Mouse (Mus musculus) neural tube, embryonic 14.5 days (tissue): ENCODE data around the gene Lpar6. TPM values are rescaled to one million over a fixed set of nuclear protein-coding genes. Genes with fewer than 3 reads are reported as not detected.

ENCODE experiments used
- ATAC-seq: fragments of 200-750 bp; cut with Nextera tagmentation; 2 replicates; pipeline ENCODE4 v1.8.0; 2017; ENCODE audit warnings: low read depth, mild to moderate bottlenecking, moderate TSS enrichment, moderate library complexity
- H3K27ac ChIP-seq: fragments of 300-500 bp; sonication (generic); 2 replicates; pipeline ENCODE4 v1.5.1; 2014; ENCODE audit warnings: low read depth, mild to moderate bottlenecking, control low read depth, low read length, moderate library complexity, mixed read lengths
- H3K27me3 ChIP-seq: fragments of 300-500 bp; sonication (generic); 2 replicates; pipeline ENCODE4 v1.6.1; 2014; ENCODE audit warnings: low read length; ENCODE audit not compliant: control insufficient read depth, insufficient read depth
- H3K36me3 ChIP-seq: fragments of 300-500 bp; sonication (generic); 2 replicates; pipeline ENCODE4 v1.6.1; 2014; ENCODE audit warnings: low read length, mixed read lengths; ENCODE audit not compliant: control insufficient read depth, insufficient read depth
- H3K4me1 ChIP-seq: fragments of 300-500 bp; sonication (generic); 2 replicates; pipeline ENCODE4 v1.6.1; 2014; ENCODE audit warnings: low read length; ENCODE audit not compliant: control insufficient read depth, insufficient read depth
- H3K4me2 ChIP-seq: fragments of 300-500 bp; sonication (generic); 2 replicates; pipeline ENCODE4 v1.6.1; 2014; ENCODE audit warnings: mild to moderate bottlenecking, low read depth, low read length, control low read depth
- H3K4me3 ChIP-seq: fragments of 300-500 bp; sonication (generic); 2 replicates; pipeline ENCODE4 v1.5.1; 2014; ENCODE audit warnings: low read depth, low read length, control low read depth, mixed read lengths
- H3K9ac ChIP-seq: fragments of 300-500 bp; sonication (generic); replicated peaks from 2 replicates; pipeline ENCODE4 v1.6.1; 2014; ENCODE audit warnings: low read depth, mild to moderate bottlenecking, control low read depth, low read length, mixed read lengths
- H3K9me3 ChIP-seq: fragments of 300-500 bp; sonication (generic); 2 replicates; pipeline ENCODE4 v1.6.1; 2016; ENCODE audit warnings: low read length; ENCODE audit not compliant: control insufficient read depth
- WGBS: fragments of 180-500 bp; shearing (Covaris S2); extraction: QIAGEN DNeasy Blood & Tissue Kit; methylation state at CpG from one replicate; pipeline ENCODE4 v1.1.7; 2014; 5-methylcytosine and 5-hydroxymethylcytosine counted together
- polyA plus RNA-seq: library from polyadenylated mRNA; unstranded; fragments of >200 nt; fragmentation: Nextera tagmentation; extraction: Ambion mirVana; gene quantifications from 2 replicates; pipeline ENCODE4 v1.2.1, GENCODE M21; 2014

Lpar6 gene
- polyA plus RNA-seq, 1 experiment from 2014 or later, result 3.5 TPM

- H3K4me1 ChIP-seq, result 0 out of 2 replicates have a peak, but pooled peaks cover 4% of the 10 kb centered on the region
- no peaks in the 10 kb centered on the region for H3K27me3 ChIP-seq
- H3K4me3 ChIP-seq, result no peak overlapping the region
- H3K9ac ChIP-seq, result no peak overlapping the region
- 64% methylated on average over 3 of the region's 3 CpGs for WGBS
- H3K36me3 ChIP-seq, result no peaks in the 10 kb centered on the region
- ATAC-seq, result no peak
- no peak overlapping the region for H3K27ac ChIP-seq
- no peaks in the 10 kb centered on the region for H3K9me3 ChIP-seq
- no peak overlapping the region for H3K4me2 ChIP-seq
Measured at GRCm38 (mm10) chr14:73226346-73226745, 11.3 kb upstream of the Lpar6 start.

- Histone ChIP-seq H3K4me3 (no peak overlapping the region), H3K36me3 (no peaks in the 10 kb centered on the region), H3K27ac (no peak overlapping the region), H3K4me2 (no peak overlapping the region), H3K4me1 (0 out of 2 replicates have a peak, but pooled peaks cover 7% of the 10 kb centered on the region), H3K9ac (no peak overlapping the region), H3K9me3 (no peaks in the 10 kb centered on the region), H3K27me3 (no peaks in the 10 kb centered on the region)
- ATAC-seq, result no peak
- 33% methylated on average over 1 of the region's 1 CpGs for WGBS
Measured at GRCm38 (mm10) chr14:73226849-73227248, 10.8 kb upstream of the Lpar6 start.

- H3K27ac ChIP-seq, result no peak overlapping the region
- H3K4me2 ChIP-seq, result no peak overlapping the region
- H3K9ac ChIP-seq, result no peak overlapping the region
- no peaks in the 10 kb centered on the region for H3K27me3 ChIP-seq
- H3K36me3 ChIP-seq, result no peaks in the 10 kb centered on the region
- H3K4me3 ChIP-seq, result no peak overlapping the region
- H3K4me1 ChIP-seq, result 0 out of 2 replicates have a peak, but pooled peaks cover 7% of the 10 kb centered on the region
- no peak for ATAC-seq
- 19% methylated on average over 5 of the region's 5 CpGs for WGBS
- no peaks in the 10 kb centered on the region for H3K9me3 ChIP-seq
Measured at GRCm38 (mm10) chr14:73231286-73231982, 6.3 kb upstream of the Lpar6 start.

DNA sequence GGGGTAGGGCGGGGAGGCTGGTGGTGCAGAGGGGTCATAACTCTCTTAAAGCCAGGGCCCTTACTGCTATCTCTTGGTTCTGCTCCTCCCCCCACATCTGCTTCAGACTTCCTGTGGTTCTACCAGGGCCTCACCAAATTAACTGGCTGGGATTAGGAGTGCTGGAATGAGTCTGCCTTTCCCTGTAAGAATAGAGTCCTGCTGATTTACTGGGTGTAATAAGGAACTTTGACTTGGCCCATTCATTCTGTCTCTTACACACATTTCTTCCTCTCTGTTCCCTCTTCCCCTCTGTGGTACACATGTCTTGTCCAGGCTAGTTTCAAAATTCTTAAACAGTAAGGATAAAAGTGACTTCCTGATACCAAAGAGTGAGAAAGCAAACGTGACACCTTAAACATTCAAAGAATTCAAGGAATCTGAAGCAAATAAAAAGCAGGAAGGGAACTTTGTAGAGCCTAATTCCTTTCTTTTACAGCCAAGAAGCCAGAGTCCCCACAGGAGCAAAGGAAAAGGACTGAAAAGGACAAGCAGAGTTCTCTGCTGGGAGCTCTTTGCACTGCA, 3.1 kb upstream of the Lpar6 start:
- Histone ChIP-seq H3K9ac (no peak overlapping the region), H3K4me2 (no peak overlapping the region), H3K27me3 (no peaks in the 10 kb centered on the region), H3K4me1 (peaks cover 8% of the 10 kb centered on the region; the same call in 1 of the 2 replicates), H3K4me3 (no peak overlapping the region), H3K36me3 (no peaks in the 10 kb centered on the region), H3K27ac (peak overlapping the region; percentile 18; the same call in 1 of the 2 replicates), H3K9me3 (no peaks in the 10 kb centered on the region)
- peak; percentile 42; the same call in 1 of the 2 replicates for ATAC-seq
- 5% methylated on average over 2 of the region's 2 CpGs for WGBS

DNA sequence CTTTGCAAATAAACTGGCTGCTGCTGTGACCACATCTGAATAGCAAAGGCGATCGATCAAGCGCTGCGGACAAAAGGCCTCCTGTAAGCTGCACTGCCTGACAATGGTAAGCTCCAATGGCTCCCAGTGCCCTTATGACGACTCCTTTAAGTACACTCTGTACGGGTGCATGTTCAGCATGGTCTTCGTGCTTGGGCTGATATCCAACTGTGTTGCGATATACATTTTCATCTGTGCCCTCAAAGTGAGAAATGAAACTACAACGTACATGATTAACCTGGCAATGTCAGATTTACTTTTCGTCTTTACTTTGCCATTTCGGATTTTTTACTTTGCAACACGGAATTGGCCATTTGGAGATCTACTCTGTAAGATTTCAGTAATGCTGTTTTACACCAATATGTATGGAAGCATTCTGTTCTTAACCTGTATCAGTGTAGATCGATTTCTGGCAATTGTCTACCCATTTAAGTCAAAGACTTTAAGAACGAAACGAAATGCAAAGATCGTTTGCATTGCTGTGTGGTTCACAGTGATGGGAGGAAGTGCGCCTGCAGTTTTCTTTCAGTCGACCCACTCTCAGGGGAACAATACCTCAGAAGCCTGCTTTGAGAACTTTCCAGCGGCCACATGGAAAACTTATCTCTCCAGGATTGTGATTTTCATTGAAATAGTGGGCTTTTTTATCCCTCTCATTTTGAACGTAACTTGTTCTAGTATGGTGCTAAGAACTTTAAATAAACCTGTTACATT, 979 bp downstream of the Lpar6 start:
- peak overlapping the region; percentile 39 for H3K9ac ChIP-seq

GRCm38 (mm10) chr14:73239291-73239690, 1.6 kb downstream of the Lpar6 start:
- H3K4me2 ChIP-seq, result peak overlapping the region; percentile 54
- no peaks in the 10 kb centered on the region for H3K36me3 ChIP-seq
- H3K4me3 ChIP-seq, result peak overlapping the region; percentile 37
- peak overlapping the region; percentile 69 for H3K27ac ChIP-seq
- peak overlapping the region; percentile 39; the same call in 1 of the 2 replicates for H3K9ac ChIP-seq
- H3K9me3 ChIP-seq, result no peaks in the 10 kb centered on the region
- H3K4me1 ChIP-seq, result peaks cover 5% of the 10 kb centered on the region; the same call in 1 of the 2 replicates
- 0% methylated on average over 6 of the region's 6 CpGs for WGBS
- no peaks in the 10 kb centered on the region for H3K27me3 ChIP-seq
- ATAC-seq, result no peak

More for the DNA sequence above, 979 bp downstream of the Lpar6 start:
- no peaks in the 10 kb centered on the region for H3K27me3 ChIP-seq
- peaks cover 5% of the 10 kb centered on the region; the same call in 1 of the 2 replicates for H3K4me1 ChIP-seq
- peak overlapping the region; percentile 37 for H3K4me3 ChIP-seq
- no peaks in the 10 kb centered on the region for H3K9me3 ChIP-seq
- peak overlapping the region; percentile 71; the same call in 1 of the 2 replicates for H3K27ac ChIP-seq
- H3K4me2 ChIP-seq, result peak overlapping the region; percentile 54
- under 1% methylated on average over 20 of the region's 20 CpGs for WGBS
- peak; percentile 91 for ATAC-seq
- no peaks in the 10 kb centered on the region for H3K36me3 ChIP-seq

- H3K9ac ChIP-seq, result no peak overlapping the region
- H3K4me3 ChIP-seq, result no peak overlapping the region; the same call in 1 of the 2 replicates
- no peaks in the 10 kb centered on the region for H3K9me3 ChIP-seq
- no peaks in the 10 kb centered on the region for H3K36me3 ChIP-seq
- peaks cover 5% of the 10 kb centered on the region; the same call in 1 of the 2 replicates for H3K4me1 ChIP-seq
- ATAC-seq, result no peak
- H3K27me3 ChIP-seq, result no peaks in the 10 kb centered on the region
- 44% methylated on average over 3 of the region's 3 CpGs for WGBS
- no peak overlapping the region for H3K27ac ChIP-seq
- no peak overlapping the region; the same call in 1 of the 2 replicates for H3K4me2 ChIP-seq
Measured at GRCm38 (mm10) chr14:73239857-73240256, 2.2 kb downstream of the Lpar6 start.

- no peak overlapping the region for H3K4me3 ChIP-seq
- no peaks in the 10 kb centered on the region for H3K9me3 ChIP-seq
- H3K27ac ChIP-seq, result no peak overlapping the region
- no peak overlapping the region for H3K4me2 ChIP-seq
- 100% methylated on average over 2 of the region's 2 CpGs for WGBS
- no peaks in the 10 kb centered on the region for H3K4me1 ChIP-seq
- no peaks in the 10 kb centered on the region for H3K27me3 ChIP-seq
- no peak for ATAC-seq
- no peak overlapping the region for H3K9ac ChIP-seq
- no peaks in the 10 kb centered on the region for H3K36me3 ChIP-seq
Measured at GRCm38 (mm10) chr14:73244061-73244597, 6.4 kb downstream of the Lpar6 start.
